Mouse (Mus musculus): Measurements from ENCODE around the gene Zc3h12c. TPM values are rescaled to one million over a fixed set of nuclear protein-coding genes. Genes with fewer than 3 reads are reported as not detected.

Gene Zc3h12c
- polyA plus RNA-seq, 1 experiment from 2014 or later = 3.8 TPM

GRCm38 (mm10) chr9:52181419-52181818, 13.0 kb upstream of the Zc3h12c start:
- H3K27me3 ChIP-seq (replicated peaks; ENCODE audit: low read depth, poor library complexity, severe bottlenecking) = no peaks in the 10 kb centered on the region
- no peak overlapping the region for H3K27ac ChIP-seq (replicated peaks)
- no peak overlapping the region for H3K4me3 ChIP-seq
- WGBS = 81% methylated on average over 2 of the region's 2 CpGs
- DNase-seq (ENCODE audit: low spot score) = no peak
- no peaks in the 10 kb centered on the region for H3K36me3 ChIP-seq (replicated peaks)
- H3K9me3 ChIP-seq = 0 out of 2 replicates have a peak, but pooled peaks cover 2% of the 10 kb centered on the region
- H3K4me1 ChIP-seq = peaks cover 3% of the 10 kb centered on the region; the same call in 1 of the 2 replicates

- 87% methylated on average over 6 of the region's 6 CpGs for WGBS
- Histone ChIP-seq H3K27ac (replicated peaks) (no peak overlapping the region), H3K4me3 (no peak overlapping the region), H3K9me3 (0 out of 2 replicates have a peak, but pooled peaks cover 2% of the 10 kb centered on the region), H3K36me3 (replicated peaks) (no peaks in the 10 kb centered on the region), H3K27me3 (replicated peaks; ENCODE audit: low read depth, poor library complexity, severe bottlenecking) (no peaks in the 10 kb centered on the region), H3K4me1 (no peaks in the 10 kb centered on the region)
- no peak for DNase-seq (ENCODE audit: low spot score)
These were observed 12.5 kb upstream of the Zc3h12c start for GRCm38 (mm10) chr9:52180851-52181250.

- H3K9me3 ChIP-seq = no peaks in the 10 kb centered on the region
- H3K4me3 ChIP-seq = no peak overlapping the region
- no peaks in the 10 kb centered on the region for H3K36me3 ChIP-seq (replicated peaks)
- H3K4me1 ChIP-seq = no peaks in the 10 kb centered on the region
- peaks cover 17% of the 10 kb centered on the region for H3K27me3 ChIP-seq (replicated peaks; ENCODE audit: low read depth, poor library complexity, severe bottlenecking)
- DNase-seq (ENCODE audit: low spot score) = no peak
- 90% methylated on average over 4 of the region's 4 CpGs for WGBS
- H3K27ac ChIP-seq (replicated peaks) = no peak overlapping the region
These were observed 7.0 kb upstream of the Zc3h12c start for GRCm38 (mm10) chr9:52175257-52175859.

- WGBS = 81% methylated on average over 4 of the region's 4 CpGs
- H3K36me3 ChIP-seq (replicated peaks) = no peaks in the 10 kb centered on the region
- H3K9me3 ChIP-seq = no peaks in the 10 kb centered on the region
- no peaks in the 10 kb centered on the region for H3K4me1 ChIP-seq
- H3K27ac ChIP-seq (replicated peaks) = no peak overlapping the region
- H3K4me3 ChIP-seq = no peak overlapping the region
- H3K27me3 ChIP-seq (replicated peaks; ENCODE audit: low read depth, poor library complexity, severe bottlenecking) = peaks cover 24% of the 10 kb centered on the region
- no peak for DNase-seq (ENCODE audit: low spot score)
These were observed 6.3 kb upstream of the Zc3h12c start for GRCm38 (mm10) chr9:52174671-52175111.

- H3K36me3 ChIP-seq (replicated peaks) = no peaks in the 10 kb centered on the region
- no peak for DNase-seq (ENCODE audit: low spot score)
- H3K9me3 ChIP-seq = no peaks in the 10 kb centered on the region
- 96% methylated on average over 2 of the region's 2 CpGs for WGBS
- no peak overlapping the region for H3K4me3 ChIP-seq
- no peak overlapping the region for H3K27ac ChIP-seq (replicated peaks)
- peaks cover 4% of the 10 kb centered on the region for H3K4me1 ChIP-seq
- peaks cover 32% of the 10 kb centered on the region for H3K27me3 ChIP-seq (replicated peaks; ENCODE audit: low read depth, poor library complexity, severe bottlenecking)
These were observed 5.6 kb upstream of the Zc3h12c start for GRCm38 (mm10) chr9:52173937-52174336.

- H3K4me1 ChIP-seq = peaks cover 8% of the 10 kb centered on the region
- no peaks in the 10 kb centered on the region for H3K36me3 ChIP-seq (replicated peaks)
- H3K27ac ChIP-seq (replicated peaks) = no peak overlapping the region
- no peak overlapping the region for H3K4me3 ChIP-seq
- WGBS = 73% methylated on average over 7 of the region's 7 CpGs
- DNase-seq (ENCODE audit: low spot score) = no peak
- no peaks in the 10 kb centered on the region for H3K9me3 ChIP-seq
- peaks cover 34% of the 10 kb centered on the region for H3K27me3 ChIP-seq (replicated peaks; ENCODE audit: low read depth, poor library complexity, severe bottlenecking)
These were observed 4.2 kb upstream of the Zc3h12c start for GRCm38 (mm10) chr9:52172550-52172949.

- Histone ChIP-seq H3K27ac (replicated peaks) (no peak overlapping the region), H3K9me3 (no peaks in the 10 kb centered on the region), H3K27me3 (replicated peaks; ENCODE audit: low read depth, poor library complexity, severe bottlenecking) (peaks cover 34% of the 10 kb centered on the region), H3K4me3 (no peak overlapping the region), H3K4me1 (peaks cover 19% of the 10 kb centered on the region), H3K36me3 (replicated peaks) (no peaks in the 10 kb centered on the region)
- DNase-seq (ENCODE audit: low spot score) = no peak
- WGBS = 87% methylated on average over 6 of the region's 6 CpGs
These were observed 2.3 kb upstream of the Zc3h12c start for GRCm38 (mm10) chr9:52170671-52171070.

GRCm38 (mm10) chr9:52170131-52170530, 1.8 kb upstream of the Zc3h12c start:
- peaks cover 19% of the 10 kb centered on the region for H3K4me1 ChIP-seq
- H3K36me3 ChIP-seq (replicated peaks) = no peaks in the 10 kb centered on the region
- 90% methylated on average over 3 of the region's 3 CpGs for WGBS
- peaks cover 34% of the 10 kb centered on the region for H3K27me3 ChIP-seq (replicated peaks; ENCODE audit: low read depth, poor library complexity, severe bottlenecking)
- no peak overlapping the region for H3K4me3 ChIP-seq
- DNase-seq (ENCODE audit: low spot score) = no peak
- no peaks in the 10 kb centered on the region for H3K9me3 ChIP-seq
- H3K27ac ChIP-seq (replicated peaks) = no peak overlapping the region

GRCm38 (mm10) chr9:52168686-52169270, 406 bp upstream of the Zc3h12c start:
- peak overlapping the region; percentile 90 for H3K4me3 ChIP-seq
- peak overlapping the region; percentile 97 for H3K27ac ChIP-seq (replicated peaks)
- H3K27me3 ChIP-seq (replicated peaks; ENCODE audit: low read depth, poor library complexity, severe bottlenecking) = peaks cover 34% of the 10 kb centered on the region
- peak; percentile 89 for DNase-seq (ENCODE audit: low spot score)
- WGBS = 1% methylated on average over 34 of the region's 34 CpGs
- peaks cover 19% of the 10 kb centered on the region for H3K4me1 ChIP-seq
- H3K9me3 ChIP-seq = no peaks in the 10 kb centered on the region
- no peaks in the 10 kb centered on the region for H3K36me3 ChIP-seq (replicated peaks)

- no peak for DNase-seq (ENCODE audit: low spot score)
- 5% methylated on average over 8 of the region's 8 CpGs for WGBS
These were observed 888 bp downstream of the Zc3h12c start for GRCm38 (mm10) chr9:52167506-52167862.

GRCm38 (mm10) chr9:52167084-52167483, 1.3 kb downstream of the Zc3h12c start:
- peak overlapping the region; percentile 90 for H3K4me3 ChIP-seq
- H3K27ac ChIP-seq (replicated peaks) = peak overlapping the region; percentile 97; the same call in 1 of the 2 replicates
- no peak for DNase-seq (ENCODE audit: low spot score)
- H3K9me3 ChIP-seq = no peaks in the 10 kb centered on the region
- 22% methylated on average over 3 of the region's 3 CpGs for WGBS
- peaks cover 19% of the 10 kb centered on the region for H3K4me1 ChIP-seq
- H3K27me3 ChIP-seq (replicated peaks; ENCODE audit: low read depth, poor library complexity, severe bottlenecking) = peaks cover 33% of the 10 kb centered on the region
- H3K36me3 ChIP-seq (replicated peaks) = peaks cover 5% of the 10 kb centered on the region

More at GRCm38 (mm10) chr9:52167506-52167862, 888 bp downstream of the Zc3h12c start:
- H3K36me3 ChIP-seq (replicated peaks) = peaks cover 4% of the 10 kb centered on the region
- peak overlapping the region; percentile 90 for H3K4me3 ChIP-seq
- H3K27me3 ChIP-seq (replicated peaks; ENCODE audit: low read depth, poor library complexity, severe bottlenecking) = peaks cover 34% of the 10 kb centered on the region
- H3K27ac ChIP-seq (replicated peaks) = peak overlapping the region; percentile 97
- H3K9me3 ChIP-seq = no peaks in the 10 kb centered on the region
- peaks cover 19% of the 10 kb centered on the region for H3K4me1 ChIP-seq

GRCm38 (mm10) chr9:52165706-52166090, 2.7 kb downstream of the Zc3h12c start:
- WGBS = 88% methylated on average over 3 of the region's 3 CpGs
- H3K4me3 ChIP-seq = no peak overlapping the region
- H3K27ac ChIP-seq (replicated peaks) = no peak overlapping the region
- peaks cover 19% of the 10 kb centered on the region for H3K4me1 ChIP-seq
- peaks cover 12% of the 10 kb centered on the region for H3K36me3 ChIP-seq (replicated peaks)
- no peaks in the 10 kb centered on the region for H3K9me3 ChIP-seq
- peaks cover 19% of the 10 kb centered on the region for H3K27me3 ChIP-seq (replicated peaks; ENCODE audit: low read depth, poor library complexity, severe bottlenecking)
- no peak for DNase-seq (ENCODE audit: low spot score)

- Histone ChIP-seq H3K27ac (replicated peaks) (no peak overlapping the region), H3K9me3 (no peaks in the 10 kb centered on the region), H3K4me1 (peaks cover 19% of the 10 kb centered on the region), H3K4me3 (no peak overlapping the region), H3K36me3 (replicated peaks) (peaks cover 14% of the 10 kb centered on the region), H3K27me3 (replicated peaks; ENCODE audit: low read depth, poor library complexity, severe bottlenecking) (peaks cover 14% of the 10 kb centered on the region)
- 89% methylated on average over 13 of the region's 13 CpGs for WGBS
- DNase-seq (ENCODE audit: low spot score) = no peak
These were observed 3.2 kb downstream of the Zc3h12c start for GRCm38 (mm10) chr9:52165076-52165705.

Data from embryonic facial prominence, embryonic 10.5 days (tissue).